Mouse (Mus musculus) liver, embryonic 16.5 days (tissue): ENCODE measurements around the gene Opn1mw. TPM values are rescaled to one million over a fixed set of nuclear protein-coding genes. Genes with fewer than 3 reads are reported as not detected.
A peak's percentile ranks its signal among the peaks of the same experiment; 100 is the strongest.
"Not testable (repeated sequence)": the region's sequence is repeated elsewhere in the genome, so short reads cannot be mapped to it uniquely, and the experiment has no call there.

Source experiments
- ATAC-seq: fragments of 200-750 bp; cut with Nextera tagmentation; 2 replicates; pipeline ENCODE4 v1.8.0; 2017; ENCODE audit warnings: low read depth, mild to moderate bottlenecking, moderate number of reproducible peaks, moderate library complexity
- H3K27ac ChIP-seq: fragments of 300-500 bp; sonication (generic); 2 replicates; pipeline ENCODE4 v1.5.1; 2014; ENCODE audit warnings: mild to moderate bottlenecking, low read length
- H3K27me3 ChIP-seq: fragments of 300-500 bp; sonication (generic); 2 replicates; pipeline ENCODE4 v1.6.1; 2014; ENCODE audit warnings: low read depth, low read length, mixed read lengths; ENCODE audit not compliant: control insufficient read depth, insufficient read depth
- H3K36me3 ChIP-seq: fragments of 300-500 bp; sonication (generic); 2 replicates; pipeline ENCODE4 v1.6.1; 2014; ENCODE audit warnings: mild to moderate bottlenecking; ENCODE audit not compliant: control insufficient read depth, insufficient read depth
- H3K4me1 ChIP-seq: fragments of 300-500 bp; sonication (generic); 2 replicates; pipeline ENCODE4 v1.6.1; 2014; ENCODE audit warnings: low read depth, low read length, mixed read lengths; ENCODE audit not compliant: control insufficient read depth
- H3K4me2 ChIP-seq: fragments of 300-500 bp; sonication (generic); 2 replicates; pipeline ENCODE4 v1.6.1; 2014; ENCODE audit warnings: low read depth, low read length, mixed read lengths
- H3K4me3 ChIP-seq: fragments of 300-500 bp; sonication (generic); 2 replicates; pipeline ENCODE4 v1.5.1; 2014; ENCODE audit warnings: low read depth, mild to moderate bottlenecking, low read length
- H3K9ac ChIP-seq: fragments of 300-500 bp; sonication (generic); 2 replicates; pipeline ENCODE4 v1.6.1; 2014; ENCODE audit warnings: low read depth, low read length
- H3K9me3 ChIP-seq: fragments of 300-500 bp; sonication (generic); replicated peaks from 2 replicates; pipeline ENCODE4 v1.6.1; 2016; ENCODE audit warnings: low read length; ENCODE audit not compliant: control insufficient read depth
- WGBS: fragments of 180-500 bp; shearing (Covaris S2); extraction: QIAGEN DNeasy Blood & Tissue Kit; methylation state at CpG from one replicate; pipeline ENCODE4 v1.1.7; 2014; ENCODE audit not compliant: insufficient replicate concordance; 5-methylcytosine and 5-hydroxymethylcytosine counted together
- polyA plus RNA-seq: library from polyadenylated mRNA; unstranded; fragments of >200 nt; fragmentation: Nextera tagmentation; extraction: Ambion mirVana; gene quantifications from 2 replicates; pipeline ENCODE4 v1.2.1, GENCODE M21; 2015

Gene Opn1mw
- polyA plus RNA-seq, 1 experiment from 2014 or later: not detected

DNA sequence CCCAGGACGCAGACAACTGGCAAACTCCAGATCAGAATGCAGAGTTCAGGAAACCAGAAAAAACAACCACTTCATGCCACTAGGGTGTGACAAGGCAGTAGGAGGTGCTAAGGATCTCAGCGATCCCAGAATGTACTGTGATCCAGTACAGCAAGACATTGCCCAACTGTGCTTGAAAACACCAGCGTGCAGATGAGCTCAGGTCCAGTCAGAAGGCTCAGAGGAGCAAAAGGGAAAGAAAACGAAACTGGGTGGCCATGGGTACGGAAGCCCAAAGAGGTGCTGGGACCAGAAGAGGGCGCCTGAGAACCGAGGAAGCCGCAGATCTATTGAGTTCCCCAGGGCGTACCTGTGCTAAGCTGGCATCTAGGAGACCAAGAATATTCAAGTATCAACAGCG, 11.8 kb upstream of the Opn1mw start:
- H3K4me1 ChIP-seq: no peaks in the 10 kb centered on the region
- H3K36me3 ChIP-seq: no peaks in the 10 kb centered on the region
- peak; percentile 56; the same call in 1 of the 2 replicates for ATAC-seq
- H3K27ac ChIP-seq: no peak overlapping the region
- WGBS: 12% methylated on average over 10 of the region's 10 CpGs
- H3K4me2 ChIP-seq: peak overlapping the region; percentile 57
- H3K27me3 ChIP-seq: no peaks in the 10 kb centered on the region; the same call in 1 of the 2 replicates
- H3K9ac ChIP-seq: peak overlapping the region; percentile 54
- H3K9me3 ChIP-seq: no peaks in the 10 kb centered on the region
- H3K4me3 ChIP-seq: peak overlapping the region; percentile 48

DNA sequence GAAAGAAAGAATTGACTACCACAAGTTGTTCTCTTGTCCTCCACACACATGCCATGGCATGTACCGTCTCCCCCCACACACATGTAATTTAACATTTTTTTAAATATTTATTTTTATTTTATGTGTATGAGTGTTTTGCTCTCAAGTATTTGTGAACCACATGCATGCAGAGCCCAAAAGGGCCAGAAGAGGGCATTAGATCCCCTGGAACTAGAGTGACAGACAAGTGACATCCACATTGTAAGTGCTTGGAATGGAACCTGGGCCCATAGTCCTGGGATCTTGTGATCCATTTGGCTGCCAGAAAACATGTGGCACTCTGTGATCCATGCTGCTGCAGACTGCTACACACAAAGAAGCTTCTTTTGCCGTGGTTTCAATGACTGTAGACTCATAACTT, 2.3 kb upstream of the Opn1mw start:
- Histone ChIP-seq H3K4me2 (no peak overlapping the region), H3K36me3 (no peaks in the 10 kb centered on the region), H3K9ac (no peak overlapping the region), H3K27me3 (no peaks in the 10 kb centered on the region; the same call in 1 of the 2 replicates), H3K9me3 (no peaks in the 10 kb centered on the region), H3K27ac (no peak overlapping the region), H3K4me3 (no peak overlapping the region), H3K4me1 (no peaks in the 10 kb centered on the region)
- no peak for ATAC-seq
- WGBS: 43% methylated on average over 2 of the region's 2 CpGs

DNA sequence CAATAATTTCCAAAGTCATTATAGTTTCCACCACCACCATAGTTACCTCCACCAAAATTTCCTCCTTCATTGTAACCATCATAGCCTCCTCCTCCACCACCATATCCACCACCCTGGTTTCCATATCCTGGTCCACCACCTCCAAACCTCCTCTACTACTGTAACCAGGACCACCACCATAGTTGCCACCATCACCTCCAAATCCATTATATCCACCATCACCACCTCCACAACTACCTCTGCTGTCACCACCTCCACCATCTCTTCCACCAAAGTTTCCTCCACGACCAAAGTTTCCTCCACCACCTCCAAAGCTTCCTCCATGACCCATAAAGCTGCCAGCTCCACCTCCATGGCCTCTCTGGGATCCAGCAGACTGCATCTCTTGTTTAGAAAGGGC, 8.0 kb downstream of the Opn1mw start, which contains the start of gene Mecp2:
Mecp2 (minus strand) TSS at position 101 of the 400 bp plus-strand sequence.
- not testable (repeated sequence) for H3K36me3 ChIP-seq, H3K27ac ChIP-seq, ATAC-seq, H3K27me3 ChIP-seq, H3K9me3 ChIP-seq, H3K9ac ChIP-seq, H3K4me3 ChIP-seq, H3K4me1 ChIP-seq, H3K4me2 ChIP-seq
- WGBS: 0% methylated on average over 1 of the region's 1 CpGs

DNA sequence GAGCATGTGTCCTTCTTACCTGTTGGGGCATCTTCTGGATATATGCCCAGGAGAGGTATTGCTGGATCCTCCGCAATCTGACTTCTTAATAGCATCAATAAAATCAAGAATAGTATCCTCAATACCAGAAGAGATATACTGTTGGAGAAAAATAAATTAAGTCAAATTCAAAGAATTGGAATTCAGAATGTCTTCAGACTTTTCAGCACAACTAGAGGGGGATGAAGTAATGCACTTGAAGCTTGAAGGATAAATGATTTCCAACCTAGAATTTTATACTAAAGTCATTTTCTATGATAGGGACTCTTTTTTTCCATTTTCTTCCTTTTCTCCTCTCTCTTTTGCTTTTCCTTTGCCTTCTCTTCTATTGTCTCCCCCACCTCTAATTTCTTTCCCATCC, 40.5 kb downstream of the Opn1mw start, which contains the start of gene Tex28:
Tex28 (minus strand) TSS at position 101 of the 400 bp plus-strand sequence.
- Histone ChIP-seq H3K9ac (no peak within 1 kb of the TSS), H3K4me1 (no peaks in the 10 kb centered on the region), H3K36me3 (no peaks in the 10 kb centered on the region), H3K27ac (no peak within 1 kb of the TSS), H3K9me3 (no peaks in the 10 kb centered on the region), H3K27me3 (no peaks in the 10 kb centered on the region), H3K4me3 (no peak within 1 kb of the TSS), H3K4me2 (no peak within 1 kb of the TSS)
- 68% methylated on average over 1 of the region's 1 CpGs for WGBS
- no peak for ATAC-seq

DNA sequence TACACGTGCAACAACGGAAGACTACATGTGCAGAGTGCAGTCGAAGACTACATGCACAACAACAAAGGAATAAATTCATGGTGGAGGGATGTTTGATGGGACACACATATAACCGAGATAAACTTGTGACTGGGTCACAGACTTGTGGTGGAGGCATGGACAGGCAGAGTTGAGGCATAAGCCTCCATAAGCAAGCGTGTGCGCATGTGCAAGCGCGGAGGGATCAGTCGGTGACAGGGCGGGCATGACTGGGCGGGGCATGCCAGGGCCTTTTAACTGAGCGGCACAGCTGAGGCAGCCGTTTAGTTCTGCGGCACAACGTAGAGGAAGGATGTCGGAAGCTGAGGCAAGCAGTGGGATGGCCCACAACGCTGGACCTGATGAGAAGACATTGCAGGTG, 49.7 kb downstream of the Opn1mw start, which contains the start of gene Tktl1:
Tktl1 (plus strand) TSS at position 301 of the 400 bp plus-strand sequence.
- no peaks in the 10 kb centered on the region for H3K27me3 ChIP-seq
- no peak within 1 kb of the TSS for H3K27ac ChIP-seq
- H3K4me3 ChIP-seq: no peak within 1 kb of the TSS
- no peak within 1 kb of the TSS for H3K4me2 ChIP-seq
- ATAC-seq: no peak
- no peaks in the 10 kb centered on the region for H3K9me3 ChIP-seq
- no peaks in the 10 kb centered on the region for H3K36me3 ChIP-seq
- no peak within 1 kb of the TSS for H3K9ac ChIP-seq
- H3K4me1 ChIP-seq: no peaks in the 10 kb centered on the region
- WGBS: 77% methylated on average over 17 of the region's 17 CpGs

Other genes starting within 250 kb of the Opn1mw start
- gene Avpr2, start 235.4 kb upstream of the Opn1mw start, polyA plus RNA-seq: 0.08 and 0.25 TPM in 2 replicates
- 0.16 and 0.35 TPM in 2 replicates for gene L1cam, start 231.4 kb upstream of the Opn1mw start, polyA plus RNA-seq
- 6.6 and 7.7 TPM in 2 replicates for gene Arhgap4, start 205.6 kb upstream of the Opn1mw start, polyA plus RNA-seq
- gene Naa10, start 205.5 kb upstream of the Opn1mw start, polyA plus RNA-seq: 69.0 and 70.6 TPM in 2 replicates
- 21.3 and 24.6 TPM in 2 replicates for gene Renbp, start 196.6 kb upstream of the Opn1mw start, polyA plus RNA-seq
- gene Hcfc1, start 161.1 kb upstream of the Opn1mw start, polyA plus RNA-seq: 28.0 and 31.1 TPM in 2 replicates
- 19.9 and 25.7 TPM in 2 replicates for gene Irak1, start 103.5 kb upstream of the Opn1mw start, polyA plus RNA-seq
- 5.5 and 5.7 TPM in 2 replicates for gene Mecp2, start 7.9 kb downstream of the Opn1mw start, polyA plus RNA-seq
- not detected in 2 replicates for gene Tex28, start 40.4 kb downstream of the Opn1mw start, polyA plus RNA-seq
- not detected in 2 replicates for gene Tktl1, start 49.8 kb downstream of the Opn1mw start, polyA plus RNA-seq
- gene Flna, start 122.4 kb downstream of the Opn1mw start, polyA plus RNA-seq: 42.7 and 53.3 TPM in 2 replicates
- gene Emd, start 127.2 kb downstream of the Opn1mw start, polyA plus RNA-seq: 7.4 and 7.7 TPM in 2 replicates
- 375 and 448 TPM in 2 replicates for gene Rpl10, start 143.3 kb downstream of the Opn1mw start, polyA plus RNA-seq
- gene Taz, start 154.4 kb downstream of the Opn1mw start, polyA plus RNA-seq: 27.8 and 30.2 TPM in 2 replicates
- 22.0 and 23.6 TPM in 2 replicates for gene Dnase1l1, start 154.9 kb downstream of the Opn1mw start, polyA plus RNA-seq
- gene Atp6ap1, start 169.6 kb downstream of the Opn1mw start, polyA plus RNA-seq: 79.2 and 79.8 TPM in 2 replicates
- 57.2 and 63.5 TPM in 2 replicates for gene Gdi1, start 177.5 kb downstream of the Opn1mw start, polyA plus RNA-seq
- 25.0 and 30.2 TPM in 2 replicates for gene Fam50a, start 185.6 kb downstream of the Opn1mw start, polyA plus RNA-seq
- 1.2 and 1.5 TPM in 2 replicates for gene Plxna3, start 201.6 kb downstream of the Opn1mw start, polyA plus RNA-seq
- gene Lage3, start 226.2 kb downstream of the Opn1mw start, polyA plus RNA-seq: 35.8 and 42.0 TPM in 2 replicates
- 37.1 and 39.3 TPM in 2 replicates for gene Ubl4a, start 245.8 kb downstream of the Opn1mw start, polyA plus RNA-seq
- 6.1 TPM in 2 replicates for gene Slc10a3, start 245.9 kb downstream of the Opn1mw start, polyA plus RNA-seq